Mouse (Mus musculus) macrophage (primary cell): ENCODE results near the gene Calhm6. TPM values are rescaled to one million over a fixed set of nuclear protein-coding genes. Genes with fewer than 3 reads are reported as not detected.

Source experiments
- H3K27ac ChIP-seq: fragments of 350-480 bp; formaldehyde crosslinking; 2 replicates; pipeline ENCODE4 v1.9.0; 2021
- H3K36me3 ChIP-seq: fragments of 350-480 bp; formaldehyde crosslinking; 2 replicates; pipeline ENCODE4 v1.9.0; 2021; ENCODE audit errors: inconsistent target
- H3K4me3 ChIP-seq: fragments of 350-480 bp; formaldehyde crosslinking; 2 replicates; pipeline ENCODE4 v1.9.0; 2021; ENCODE audit errors: inconsistent target
- H3K79me2 ChIP-seq: fragments of 350-480 bp; formaldehyde crosslinking; 2 replicates; pipeline ENCODE4 v1.9.0; 2021; ENCODE audit errors: inconsistent target
- WGBS: methylation state at CpG from one replicate; pipeline ENCODE4 v1.1.7; 2026; ENCODE audit warnings: inconsistent platforms; ENCODE audit not compliant: missing documents; 5-methylcytosine and 5-hydroxymethylcytosine counted together
- polyA plus RNA-seq: library from polyadenylated mRNA; stranded (reverse); fragments of 250-400 nt; gene quantifications from 3 replicates; pipeline ENCODE4 v1.2.4, GENCODE M21; 2018; ENCODE audit warnings: inconsistent platforms
- total RNA-seq, 78 experiments: library from RNA; depleted of rRNA; stranded (reverse); fragments of 250-400 nt; gene quantifications; 1 replicate in 9 of 78; 2 replicates in 24 of 78; 3 replicates in 43 of 78; 4 replicates in 2 of 78; pipeline ENCODE4 v1.2.4; 2018; ENCODE audit warnings: inconsistent platforms in 56 of 78

The Calhm6 gene
- total RNA-seq (2018; cell fraction: chromatin; rRNA removed): 100 to 1,000 TPM in 1 of 26 experiments, 10 to 100 TPM in 21, 1 to 10 TPM in 4; 1.7 to 124 (median 34.1) TPM
- 100 to 1,000 TPM in 18 of 26 experiments, 10 to 100 TPM in 8; 36.2 to 520 (median 218) TPM for total RNA-seq (2018; cell fraction: cytosol; rRNA removed)
- 100 to 1,000 TPM in 15 of 26 experiments, 10 to 100 TPM in 10, 1 to 10 TPM in 1; 6.2 to 508 (median 112) TPM for total RNA-seq (2018; cell fraction: nucleus; rRNA removed)
- 7.2 to 99.9 TPM (median 13.6 TPM) in 3 replicates for polyA plus RNA-seq

GRCm38 (mm10) chr10:34127392-34128378, at the start of gene Calhm6:
TSS of gene Calhm6 (minus strand) at chr10:34127984.
- peak within 1 kb of the TSS; percentile 43 for H3K4me3 ChIP-seq
- WGBS: 4% methylated on average over 44 of the region's 44 CpGs
- peak within 1 kb of the TSS; percentile 86 for H3K27ac ChIP-seq
- no peaks in the 10 kb centered on the region; the same call in 1 of the 2 replicates for H3K36me3 ChIP-seq
- H3K79me2 ChIP-seq: peaks cover 14% of the 10 kb centered on the region; the same call in 1 of the 2 replicates

- Histone ChIP-seq H3K4me3 (no peak overlapping the region), H3K27ac (peak overlapping the region; percentile 45), H3K36me3 (peaks cover 15% of the 10 kb centered on the region), H3K79me2 (peaks cover 94% of the 10 kb centered on the region)
- 25% methylated on average over 8 of the region's 8 CpGs for WGBS
These were observed 48.3 kb upstream of the Calhm6 start for GRCm38 (mm10) chr10:34175870-34176606.

- Histone ChIP-seq H3K27ac (peak overlapping the region; percentile 87), H3K4me3 (no peak overlapping the region), H3K36me3 (no peaks in the 10 kb centered on the region), H3K79me2 (peaks cover 95% of the 10 kb centered on the region)
- WGBS: 43% methylated on average over 4 of the region's 4 CpGs
These were observed 45.0 kb upstream of the Calhm6 start for GRCm38 (mm10) chr10:34172663-34173282.

- peak overlapping the region; percentile 87 for H3K27ac ChIP-seq
- peaks cover 95% of the 10 kb centered on the region for H3K79me2 ChIP-seq
- no peaks in the 10 kb centered on the region for H3K36me3 ChIP-seq
- 1% methylated on average over 4 of the region's 4 CpGs for WGBS
- no peak overlapping the region for H3K4me3 ChIP-seq
These were observed 43.9 kb upstream of the Calhm6 start for GRCm38 (mm10) chr10:34171660-34172059.

DNA sequence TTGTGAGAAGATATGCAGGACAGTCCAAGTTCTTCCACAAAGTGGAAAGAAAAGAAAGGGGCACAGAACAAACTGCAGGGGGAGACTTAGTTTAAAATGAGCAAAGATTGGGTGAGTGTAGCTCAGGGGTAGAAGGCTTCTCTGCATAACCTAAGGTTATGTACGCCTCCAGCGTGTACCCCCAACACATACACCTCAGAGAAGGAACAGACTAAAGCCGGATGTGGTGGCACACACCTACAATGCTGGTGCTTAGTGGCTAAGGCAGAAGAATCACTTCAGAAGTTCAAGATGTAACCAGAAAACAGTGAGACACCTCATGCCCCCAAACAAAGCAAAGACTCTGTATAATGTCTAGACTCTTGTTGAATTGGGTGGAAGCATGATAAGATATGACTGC, 43.4 kb upstream of the Calhm6 start:
- Histone ChIP-seq H3K79me2 (peaks cover 95% of the 10 kb centered on the region), H3K36me3 (no peaks in the 10 kb centered on the region), H3K4me3 (no peak overlapping the region), H3K27ac (peak overlapping the region; percentile 87)
- WGBS: 75% methylated on average over 3 of the region's 3 CpGs

GRCm38 (mm10) chr10:34166971-34167370, 39.2 kb upstream of the Calhm6 start:
- peaks cover 95% of the 10 kb centered on the region for H3K79me2 ChIP-seq
- no peak overlapping the region for H3K4me3 ChIP-seq
- no peak overlapping the region for H3K27ac ChIP-seq
- 88% methylated on average over 1 of the region's 2 CpGs for WGBS
- H3K36me3 ChIP-seq: peaks cover 15% of the 10 kb centered on the region; the same call in 1 of the 2 replicates

DNA sequence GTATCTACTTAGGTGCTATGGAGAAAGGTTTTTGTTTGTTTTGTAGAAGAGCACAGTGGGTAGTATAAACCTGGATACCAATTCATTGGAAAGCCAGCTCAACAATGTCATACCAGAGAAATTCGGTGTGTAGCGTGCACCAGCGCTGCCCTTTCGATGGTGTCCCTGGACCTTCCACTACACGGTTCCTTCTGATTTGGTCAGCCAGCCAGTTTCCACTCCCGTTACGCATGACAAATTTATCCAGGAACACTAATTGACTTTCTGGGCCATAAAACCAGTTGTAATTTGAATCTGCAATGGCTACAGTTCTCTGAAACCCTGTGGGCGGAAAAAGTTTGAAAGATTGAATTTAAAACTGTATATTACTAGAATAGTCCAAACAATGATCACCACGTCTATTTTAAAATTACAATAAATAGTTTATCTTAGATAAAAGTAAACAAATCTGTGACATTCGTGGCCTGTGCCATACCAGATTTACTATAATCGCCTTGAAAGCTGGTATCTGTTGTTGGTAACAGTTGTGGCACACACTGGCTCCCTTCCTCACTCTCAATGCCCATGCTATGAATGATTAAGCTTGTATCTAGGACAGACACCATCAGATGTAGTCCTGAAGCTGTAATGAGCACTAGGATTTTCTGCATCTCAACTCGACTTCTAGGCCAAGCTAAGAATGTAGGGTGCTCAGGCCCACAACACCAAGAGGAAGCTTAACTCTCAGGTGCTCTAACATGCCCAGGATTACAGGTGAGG, 28.2 kb upstream of the Calhm6 start:
- Histone ChIP-seq H3K27ac (no peak overlapping the region), H3K4me3 (no peak overlapping the region), H3K79me2 (peaks cover 45% of the 10 kb centered on the region), H3K36me3 (peaks cover 57% of the 10 kb centered on the region)
- 92% methylated on average over 12 of the region's 12 CpGs for WGBS

DNA sequence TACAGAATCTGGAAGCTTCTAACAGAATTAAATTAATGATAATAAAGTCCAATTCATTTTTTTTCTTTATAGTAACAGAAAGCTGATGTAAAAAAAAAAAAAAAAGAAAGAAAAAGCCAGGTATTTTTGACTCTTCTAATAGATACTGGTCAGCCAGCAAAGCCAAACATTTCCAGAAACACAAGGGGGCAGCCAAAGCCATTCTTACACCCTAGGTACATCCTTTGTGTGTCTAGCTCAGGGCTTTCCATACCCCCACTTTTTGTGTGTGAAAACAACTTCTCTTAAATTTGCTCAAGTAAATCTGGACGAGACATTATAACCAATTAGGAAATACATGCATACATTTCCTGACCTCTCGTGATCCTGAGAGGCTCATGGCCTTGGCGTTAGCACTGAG, 24.0 kb upstream of the Calhm6 start:
- no peak overlapping the region for H3K27ac ChIP-seq
- peaks cover 44% of the 10 kb centered on the region for H3K36me3 ChIP-seq
- H3K4me3 ChIP-seq: no peak overlapping the region
- 55% methylated on average over 3 of the region's 3 CpGs for WGBS
- H3K79me2 ChIP-seq: peaks cover 17% of the 10 kb centered on the region; the same call in 1 of the 2 replicates

- Histone ChIP-seq H3K27ac (no peak overlapping the region), H3K36me3 (peaks cover 34% of the 10 kb centered on the region), H3K79me2 (peaks cover 4% of the 10 kb centered on the region; the same call in 1 of the 2 replicates), H3K4me3 (no peak overlapping the region)
- 97% methylated on average over 6 of the region's 6 CpGs for WGBS
These were observed 22.7 kb upstream of the Calhm6 start for GRCm38 (mm10) chr10:34150454-34150853.

DNA sequence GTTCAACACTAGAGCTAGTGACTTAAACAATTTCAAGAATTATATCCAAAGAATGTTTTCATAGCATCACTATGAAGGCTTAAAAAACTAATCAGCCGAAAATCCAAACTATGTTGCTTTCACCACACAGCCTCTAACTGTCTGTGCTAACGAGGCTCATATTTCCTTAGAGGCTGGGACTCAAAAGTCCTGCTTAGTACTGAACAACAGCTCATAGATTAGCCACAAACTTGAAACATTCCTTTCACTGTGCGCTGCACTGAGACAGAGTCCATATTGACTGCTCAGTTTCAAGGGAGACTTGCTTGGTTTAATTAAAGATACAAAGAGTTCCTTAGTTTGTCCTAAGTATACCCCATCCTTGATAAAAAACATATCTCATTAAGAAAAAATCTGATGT, 22.0 kb upstream of the Calhm6 start:
- Histone ChIP-seq H3K36me3 (peaks cover 27% of the 10 kb centered on the region), H3K27ac (no peak overlapping the region), H3K79me2 (no peaks in the 10 kb centered on the region; the same call in 1 of the 2 replicates), H3K4me3 (no peak overlapping the region)
- 91% methylated on average over 3 of the region's 3 CpGs for WGBS

DNA sequence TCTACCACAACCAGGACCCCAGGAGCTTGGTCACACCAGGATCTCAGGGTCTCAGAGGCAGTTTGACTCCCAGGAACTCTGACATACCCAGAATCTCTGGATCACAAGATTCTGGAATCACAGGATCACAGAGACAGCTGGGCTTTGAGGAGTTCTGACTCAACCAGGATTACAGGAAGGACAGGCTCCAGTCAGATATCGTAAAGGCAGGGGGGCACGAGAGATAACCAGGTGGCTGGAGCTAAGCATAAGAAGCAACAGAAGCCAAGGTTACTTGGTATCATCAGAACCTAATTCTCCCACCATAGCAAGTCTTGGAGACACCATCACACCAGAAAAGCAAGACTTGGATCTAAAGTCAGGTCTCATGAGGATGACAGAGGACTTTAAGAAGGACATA, 13.9 kb upstream of the Calhm6 start:
- no peak overlapping the region for H3K4me3 ChIP-seq
- H3K36me3 ChIP-seq: no peaks in the 10 kb centered on the region
- WGBS: 96% methylated on average over 2 of the region's 2 CpGs
- no peaks in the 10 kb centered on the region for H3K79me2 ChIP-seq
- H3K27ac ChIP-seq: no peak overlapping the region

- 52% methylated on average over 4 of the region's 4 CpGs for WGBS
- Histone ChIP-seq H3K79me2 (no peaks in the 10 kb centered on the region), H3K36me3 (no peaks in the 10 kb centered on the region), H3K4me3 (no peak overlapping the region), H3K27ac (no peak overlapping the region)
These were observed 12.0 kb upstream of the Calhm6 start for GRCm38 (mm10) chr10:34139768-34140167.

- Histone ChIP-seq H3K27ac (peak overlapping the region; percentile 64), H3K36me3 (no peaks in the 10 kb centered on the region), H3K79me2 (no peaks in the 10 kb centered on the region), H3K4me3 (no peak overlapping the region)
- 34% methylated on average over 5 of the region's 6 CpGs for WGBS
These were observed 10.2 kb upstream of the Calhm6 start for GRCm38 (mm10) chr10:34138027-34138426.
